Mouse (Mus musculus): Measurements from ENCODE around the gene Spag16.

The Spag16 gene

DNA sequence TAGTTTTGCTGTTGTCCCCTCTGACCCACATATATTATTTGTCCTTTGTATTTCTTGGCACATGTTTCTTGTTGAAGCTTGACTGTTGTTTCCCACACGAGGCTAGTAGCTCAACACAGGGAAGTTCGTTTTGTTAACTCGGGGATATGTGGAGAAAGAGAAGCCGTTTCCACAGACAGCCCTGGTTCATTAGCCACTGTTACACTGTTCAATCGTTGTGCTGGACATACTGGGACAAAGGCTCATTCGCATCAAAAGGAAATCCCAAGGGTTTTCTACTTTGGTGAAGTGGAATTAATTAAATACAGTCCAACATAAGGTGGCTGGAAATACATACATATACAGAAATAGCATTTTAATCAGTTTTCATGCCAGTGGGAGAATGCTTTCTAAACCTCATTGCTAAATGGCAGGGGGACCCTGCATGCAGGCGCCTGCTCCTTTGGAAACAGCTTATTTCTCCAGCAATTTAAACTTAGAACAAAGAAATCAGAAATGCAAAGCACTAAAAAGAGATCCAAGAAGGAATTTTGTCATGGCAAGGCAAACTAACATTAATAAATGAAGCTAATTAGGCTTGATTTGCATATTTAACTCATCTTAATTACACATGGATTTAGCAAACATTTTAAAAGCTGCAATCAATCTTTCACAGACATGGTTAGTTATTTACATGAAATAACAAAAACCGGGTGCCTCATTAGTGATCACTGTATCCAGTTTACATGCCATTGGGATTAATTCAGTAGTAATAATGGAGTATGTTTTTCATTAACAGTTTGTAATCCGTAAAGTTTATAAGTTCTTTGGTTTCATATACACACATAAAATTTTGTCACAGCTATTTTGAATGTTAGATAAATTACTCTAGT, 615.7 kb downstream of the Spag16 start:
- DNase-seq (ENCODE audit: low read depth, low spot score) = no peak

DNA sequence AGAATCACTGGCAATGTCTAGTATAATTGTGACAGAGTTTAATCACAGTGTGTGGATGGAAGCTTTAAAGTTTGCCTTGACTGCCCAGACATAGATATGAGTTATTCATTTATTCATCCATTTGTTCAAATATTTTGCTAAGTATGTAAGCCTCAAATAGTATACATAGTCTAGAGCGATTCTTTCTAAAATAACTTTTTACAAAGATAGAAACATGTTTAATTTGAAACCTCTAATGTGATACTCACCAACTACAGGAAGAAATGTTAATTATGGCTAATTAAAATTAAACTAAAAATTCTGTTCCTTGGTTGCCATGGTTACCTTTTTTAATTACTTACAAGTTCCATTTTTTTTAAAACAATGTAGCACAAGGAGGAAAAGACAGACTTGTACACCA, 653.1 kb downstream of the Spag16 start:
- no peak for DNase-seq (ENCODE audit: low read depth, low spot score)

DNA sequence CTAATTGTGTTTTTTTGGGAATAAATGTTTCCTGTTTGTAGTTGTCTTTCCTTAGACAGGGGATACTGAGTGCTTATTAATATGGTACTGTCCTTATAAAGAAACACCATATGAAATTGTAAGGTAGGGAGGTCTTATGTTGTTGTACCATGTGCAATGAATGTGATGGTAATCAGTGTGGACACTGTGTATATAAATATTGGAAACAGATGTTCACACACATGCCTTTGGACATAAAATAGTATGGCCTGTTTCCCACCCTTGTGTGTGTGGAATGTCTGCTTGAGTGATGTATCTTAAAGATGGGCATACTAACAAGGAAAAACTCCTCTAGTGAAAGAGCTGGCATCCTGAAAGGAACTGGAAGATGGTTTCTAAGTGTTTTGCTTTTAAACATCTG, 692.1 kb downstream of the Spag16 start:
- DNase-seq (ENCODE audit: low read depth, low spot score) = no peak

DNA sequence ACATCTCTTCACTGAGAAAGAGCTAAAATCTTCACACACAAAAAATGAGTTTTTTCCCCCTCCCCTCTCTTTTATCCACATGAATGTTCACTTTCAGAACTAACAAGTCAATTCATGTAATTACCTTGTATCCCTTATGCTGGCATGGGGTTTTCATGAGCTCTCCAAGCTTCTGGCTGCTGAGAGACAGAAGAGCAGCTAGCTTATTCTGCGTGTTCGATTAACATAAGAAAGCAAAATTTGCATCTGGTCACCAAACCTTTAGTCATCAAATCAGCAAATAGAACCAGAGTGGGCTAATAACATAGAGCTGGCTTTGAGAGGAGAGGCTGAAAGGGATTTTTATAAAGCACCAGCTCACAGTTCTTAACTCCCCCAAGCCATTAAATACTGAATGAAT, 700.4 kb downstream of the Spag16 start:
- DNase-seq (ENCODE audit: low read depth, low spot score) = no peak

DNA sequence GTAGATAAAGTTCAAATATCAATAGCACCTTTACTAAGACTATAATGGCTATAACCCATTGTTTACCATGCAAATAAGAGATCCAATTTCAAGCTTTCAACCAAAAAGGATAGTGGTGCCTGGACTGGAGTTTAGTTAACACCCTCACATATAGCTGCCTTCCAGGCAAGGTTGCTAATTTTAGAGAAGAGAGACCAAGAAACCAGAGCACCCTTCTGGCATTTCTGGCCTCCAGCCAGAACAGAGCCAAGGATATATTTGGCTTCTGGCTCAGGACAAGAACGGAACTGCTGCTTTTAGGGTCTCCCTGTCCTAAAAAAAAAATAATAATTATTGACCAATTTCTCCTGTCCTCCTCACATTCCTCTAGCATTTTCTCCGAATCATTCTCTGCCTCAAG, 703.0 kb downstream of the Spag16 start:
- no peak for DNase-seq (ENCODE audit: low read depth, low spot score)

DNA sequence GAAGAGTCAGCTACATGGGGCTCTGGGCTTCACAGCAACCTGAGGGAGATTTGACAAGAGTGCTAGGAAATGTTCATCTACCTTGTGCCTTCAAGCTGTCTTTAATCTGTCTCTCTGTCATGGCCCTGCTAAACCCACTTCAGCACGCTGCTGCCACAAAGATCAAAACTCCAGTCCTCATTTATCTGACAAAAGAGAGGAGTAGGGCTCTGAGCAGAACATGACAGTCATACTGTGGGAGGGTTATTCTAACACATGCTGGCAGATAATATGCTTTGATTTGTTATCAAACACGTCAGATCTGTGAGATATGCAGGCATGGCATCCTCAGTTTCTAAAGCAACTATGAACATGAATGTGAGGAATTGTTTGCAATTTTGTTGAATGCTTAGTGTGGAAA, 725.1 kb downstream of the Spag16 start:
- DNase-seq (ENCODE audit: low read depth, low spot score) = no peak

DNA sequence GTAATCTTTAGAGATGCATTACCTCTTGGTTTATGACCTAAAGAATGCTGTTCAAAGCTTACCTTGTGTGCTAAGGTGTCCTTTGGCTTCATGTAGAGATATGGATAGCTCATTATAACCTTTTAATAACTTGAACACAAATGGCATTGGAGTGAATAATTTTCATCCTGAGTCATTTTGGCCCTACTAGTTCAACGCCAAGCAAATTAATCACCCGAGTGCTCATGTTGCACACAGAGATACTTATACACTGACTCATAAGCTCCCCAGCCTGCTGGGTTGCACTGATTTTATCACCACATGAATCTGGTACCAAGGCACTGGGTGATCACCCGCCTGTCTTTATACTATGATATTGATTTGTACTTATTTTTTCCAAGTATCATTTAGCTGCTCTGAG, 795.0 kb downstream of the Spag16 start:
- no peak for DNase-seq (ENCODE audit: low read depth, low spot score)

DNA sequence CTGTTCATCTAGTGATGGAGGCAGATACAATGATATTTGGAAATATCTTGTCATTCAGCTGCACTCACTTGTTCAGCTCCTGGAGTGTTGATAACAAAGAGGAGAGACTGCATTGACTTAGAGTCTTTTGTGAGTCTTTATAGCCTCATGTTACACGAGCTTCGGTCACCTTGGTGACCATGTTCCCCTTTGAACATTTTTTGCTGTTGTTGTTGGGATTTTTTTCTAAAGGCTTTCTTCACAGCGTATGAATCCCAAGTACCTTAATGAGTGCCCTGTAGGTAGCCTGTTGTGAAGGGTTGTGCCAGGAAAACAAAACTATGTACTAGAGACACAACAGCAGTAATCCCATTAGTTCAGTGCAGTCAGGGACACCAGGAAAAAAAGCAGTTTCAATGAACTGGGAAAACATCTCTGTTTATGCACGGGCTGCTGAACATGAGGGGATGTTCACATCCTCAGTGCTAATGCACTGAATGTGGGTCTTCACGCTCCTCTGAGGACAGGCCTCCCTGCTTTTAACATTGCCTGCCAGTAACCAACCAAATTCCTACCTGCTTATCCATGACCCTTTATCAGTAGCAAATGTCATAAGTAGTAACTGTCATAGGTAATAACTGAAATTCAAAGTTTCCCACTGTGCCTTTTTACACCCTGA, 798.2 kb downstream of the Spag16 start:
- no peak for DNase-seq (ENCODE audit: low read depth, low spot score)

DNA sequence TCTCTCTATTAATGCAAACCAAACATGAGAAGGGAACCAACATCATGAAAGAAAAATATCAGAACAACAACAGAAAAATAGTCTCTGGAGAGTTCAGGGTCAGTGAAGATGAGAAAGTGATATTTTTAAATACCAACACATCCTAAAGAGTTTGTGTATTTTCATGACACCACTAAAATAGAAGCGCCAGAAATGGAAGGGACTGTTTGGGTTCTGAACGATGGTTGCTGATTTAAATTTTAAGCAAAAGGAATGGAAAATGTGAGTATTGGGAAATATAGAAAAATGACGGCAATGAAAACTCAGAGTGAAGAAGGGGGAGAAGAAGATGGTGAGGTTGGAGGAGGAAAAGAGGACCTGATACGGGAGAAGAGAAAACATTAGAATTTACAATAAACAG, 825.9 kb downstream of the Spag16 start:
- no peak for DNase-seq (ENCODE audit: low read depth, low spot score)

DNA sequence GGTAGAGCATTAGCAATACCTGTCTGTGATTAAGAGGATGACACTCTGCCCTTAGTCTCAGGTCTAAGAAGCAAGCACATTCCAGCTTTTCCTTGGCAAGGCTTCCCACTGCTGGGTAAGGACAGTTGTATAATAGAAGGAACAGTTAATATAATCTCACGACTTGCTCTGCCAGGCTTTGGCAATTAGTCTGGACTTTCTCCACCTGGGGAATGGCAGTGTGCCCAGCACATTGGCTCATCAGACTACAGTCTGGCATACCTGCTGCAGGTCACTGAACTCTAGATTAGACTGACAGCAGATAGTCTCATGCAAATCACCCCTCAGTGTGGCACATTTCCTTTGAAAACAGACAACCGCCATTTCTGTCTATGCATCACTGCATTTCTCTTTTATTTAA, 865.8 kb downstream of the Spag16 start:
- DNase-seq (ENCODE audit: low read depth, low spot score) = no peak

DNA sequence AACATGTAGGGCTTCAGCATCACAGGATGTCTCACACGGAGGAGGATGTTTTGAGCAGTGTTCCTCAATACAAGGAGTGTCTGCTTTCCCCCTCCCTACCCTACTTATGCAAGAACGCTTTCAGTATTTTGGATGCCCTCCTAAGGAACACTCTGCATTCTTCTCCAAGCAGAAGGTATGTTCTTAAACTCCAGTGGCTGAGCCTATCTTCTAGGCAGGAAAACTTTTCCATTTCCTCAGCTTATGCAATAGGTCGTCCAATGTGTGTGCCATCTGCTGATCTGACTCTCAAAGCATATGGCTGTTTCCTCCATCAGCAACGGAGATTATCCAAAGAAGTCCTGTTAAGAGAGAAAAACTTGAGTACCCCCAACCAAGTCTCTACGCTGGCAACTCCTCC, 873.5 kb downstream of the Spag16 start:
- DNase-seq (ENCODE audit: low read depth, low spot score) = no peak

DNA sequence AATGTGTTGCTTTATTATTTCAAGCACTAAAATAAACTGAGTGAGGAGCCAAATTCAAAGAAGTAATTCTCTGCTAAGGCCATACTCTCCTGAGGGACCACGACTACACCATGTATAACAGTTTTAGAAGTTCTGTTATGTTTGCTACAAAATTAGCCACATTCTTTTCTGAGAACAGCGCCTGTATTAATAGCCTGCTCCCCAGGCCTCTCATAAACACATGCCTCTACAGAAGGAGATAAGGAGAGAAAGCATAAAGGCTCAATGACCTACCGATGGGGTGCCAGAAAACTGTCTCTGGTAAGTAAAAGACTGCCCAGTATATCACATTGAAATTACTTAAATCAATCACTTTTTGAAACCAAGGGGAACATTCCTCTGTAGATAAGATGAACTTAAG, 877.2 kb downstream of the Spag16 start:
- DNase-seq (ENCODE audit: low read depth, low spot score) = no peak

DNA sequence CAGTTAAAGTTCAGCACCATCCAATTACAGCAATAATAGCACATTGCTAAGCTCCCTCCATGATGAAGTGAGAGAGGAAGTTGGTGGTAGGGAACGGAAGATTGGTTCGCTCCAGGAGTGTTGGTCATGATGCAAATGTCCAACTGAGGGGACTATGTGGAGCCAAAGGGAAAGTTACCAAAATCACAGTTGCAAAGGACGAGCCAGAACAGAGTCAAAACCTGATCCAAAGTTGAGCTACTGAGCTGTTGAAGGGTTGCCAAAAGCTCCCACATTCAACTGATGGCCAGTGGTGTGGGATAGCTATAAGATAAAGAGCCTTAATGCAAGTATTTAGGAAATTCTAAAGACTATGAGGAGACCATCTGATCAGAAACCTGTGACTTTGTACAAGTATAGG, 879.1 kb downstream of the Spag16 start:
- no peak for DNase-seq (ENCODE audit: low read depth, low spot score)

DNA sequence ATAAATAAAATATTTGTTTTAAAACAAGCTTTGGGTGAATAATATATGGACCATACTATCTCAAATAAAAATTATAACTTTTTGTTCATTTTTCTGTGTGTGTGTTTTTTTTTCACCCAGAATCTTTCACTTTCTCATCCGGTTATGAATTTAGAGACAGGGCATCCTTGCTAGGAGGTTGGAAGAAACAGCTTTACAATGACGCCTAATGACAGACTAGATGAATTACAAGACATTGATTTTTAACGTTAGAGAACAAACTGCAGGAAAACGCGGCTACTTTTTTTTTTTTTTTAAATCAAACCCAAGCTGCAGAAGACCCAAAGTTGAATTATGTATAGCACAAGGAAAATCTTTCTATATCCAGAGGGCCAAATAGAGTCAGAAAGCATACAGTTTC, 898.3 kb downstream of the Spag16 start:
- DNase-seq (ENCODE audit: low read depth, low spot score) = no peak

DNA sequence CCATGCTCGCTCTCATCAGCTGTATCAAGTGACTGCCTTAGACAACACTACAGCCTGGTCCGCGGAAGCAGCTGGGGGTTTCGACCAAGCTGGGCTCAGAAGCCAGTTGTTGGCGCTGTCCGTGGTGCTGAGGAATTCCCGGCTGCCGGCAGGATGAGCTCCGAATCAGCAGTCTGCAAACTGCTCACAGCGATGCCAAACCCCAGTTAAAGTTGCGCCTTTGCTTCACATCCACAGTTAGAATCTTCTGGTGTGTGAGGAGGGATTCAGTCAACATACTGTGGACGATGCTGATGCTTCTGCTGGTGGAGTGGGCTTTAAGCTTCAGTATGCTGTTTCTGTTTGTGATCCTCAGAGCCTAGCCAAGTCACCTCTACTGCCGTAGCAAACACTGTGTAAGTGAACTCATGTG, 898.9 kb downstream of the Spag16 start, which contains the start of gene Vwc2l:
Gene Vwc2l (plus strand): TSS at position 61 of the 412 bp plus-strand sequence.
- no peak for DNase-seq (ENCODE audit: low read depth, low spot score)

Data from retina, adult 2 months (tissue).